Mouse (Mus musculus) heart, adult 18-20 months (tissue): ENCODE measurements around the gene Tpmt. TPM values are rescaled to one million over a fixed set of nuclear protein-coding genes. Genes with fewer than 3 reads are reported as not detected.

Source experiments
- DNase-seq, 2 experiments: peaks; one replicate each; pipeline ENCODE4 v3.0.0; 2021 to 2022; ENCODE audit warnings: mixed read lengths in 1 of 2
- total RNA-seq, 2 experiments: library from RNA; stranded (reverse); gene quantifications; 2 replicates each; pipeline ENCODE4 v1.2.3; 2021

The Tpmt gene
- total RNA-seq, 2 experiments from 2014 or later, result 4.7 TPM

DNA sequence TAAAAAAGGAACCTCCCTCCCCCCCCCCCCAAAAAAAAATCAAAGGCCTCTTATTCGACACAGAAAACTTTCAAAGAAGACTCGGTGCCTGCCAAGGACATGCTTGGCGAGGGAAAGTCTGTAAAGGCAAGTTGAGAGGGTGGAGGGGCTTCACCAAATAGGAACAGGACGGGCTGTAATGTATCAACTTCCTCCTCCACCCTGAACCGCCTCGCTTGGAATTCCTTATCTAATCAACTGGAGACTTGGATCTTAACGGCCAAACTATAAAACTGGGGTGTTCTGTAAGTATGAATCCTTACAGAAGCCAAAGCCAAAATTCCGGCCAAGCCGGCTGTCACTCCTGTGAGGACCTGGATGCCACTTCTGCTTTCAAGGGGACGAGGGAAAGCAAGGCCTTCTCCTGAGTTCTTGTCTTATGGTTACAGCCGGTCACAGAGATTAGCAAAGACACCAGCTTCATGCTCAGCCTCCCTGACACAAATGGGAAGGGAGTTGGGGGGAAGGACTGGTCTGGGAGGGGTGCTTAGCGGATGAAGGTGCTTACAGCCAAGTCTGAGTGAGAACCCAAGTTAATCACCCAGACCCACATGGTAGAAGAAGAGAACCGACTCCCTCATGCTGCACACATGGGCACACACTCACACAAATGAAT, 64.6 kb downstream of the Tpmt start:
- DNase-seq, result peak; percentile 55 to 78

GRCm38 (mm10) chr13:46976532-46976931, 68.0 kb downstream of the Tpmt start:
- DNase-seq, result no peak

DNA sequence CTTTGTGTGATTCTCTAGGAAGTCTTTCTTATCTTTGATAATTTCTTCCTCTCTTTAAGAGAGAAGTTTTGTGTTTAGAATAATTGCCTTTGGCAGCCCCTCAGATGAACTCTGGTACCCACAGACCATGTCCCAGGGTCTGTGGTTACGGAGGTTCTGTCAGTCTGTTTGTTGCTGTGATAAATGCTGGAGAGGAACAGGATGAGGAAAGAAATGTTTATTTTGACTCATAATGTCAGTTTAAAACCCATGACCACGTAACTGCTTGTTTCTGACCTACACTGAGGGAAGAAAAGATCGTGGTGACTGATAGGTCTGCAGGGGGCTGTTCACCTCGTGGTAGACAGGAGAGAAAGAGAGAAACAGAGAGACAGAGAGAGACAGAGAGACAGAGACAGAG, 68.6 kb downstream of the Tpmt start:
- no peak for DNase-seq

GRCm38 (mm10) chr13:46975031-46975551, 69.4 kb downstream of the Tpmt start:
- no peak for DNase-seq

Other genes with a start within 250 kb of the Tpmt start
- 100 to 1,000 TPM; 110 to 116 TPM for gene Kif13a, start 114.9 kb downstream of the Tpmt start, total RNA-seq
- gene Nhlrc1, start 29.9 kb downstream of the Tpmt start, total RNA-seq, result 1 to 10 TPM; 6.5 to 7.0 TPM
- gene Kdm1b, start 1.2 kb downstream of the Tpmt start, total RNA-seq, result 10 to 100 TPM; 10.9 to 12.0 TPM
- gene Dek, start 61.5 kb upstream of the Tpmt start, total RNA-seq, result 10 to 100 TPM; 32.6 to 37.9 TPM
- gene Rnf144b, start 77.9 kb upstream of the Tpmt start, total RNA-seq, result 10 to 100 TPM; 35.6 to 44.5 TPM